Mouse (Mus musculus): ENCODE measurements around the gene Ube2g2. TPM values are rescaled to one million over a fixed set of nuclear protein-coding genes. Genes with fewer than 3 reads are reported as not detected.

Gene Ube2g2
- polyA plus RNA-seq, 1 experiment from 2014 or later: 50.9 TPM

GRCm38 (mm10) chr10:77583795-77584422 lies 38.2 kb upstream of the Ube2g2 start:
- Histone ChIP-seq H3K4me3 (ENCODE audit: low read depth, low read length) (no peak overlapping the region), H3K27me3 (ENCODE audit: insufficient read depth, low read length) (no peaks in the 10 kb centered on the region), H3K9me3 (ENCODE audit: low read depth, low read length) (no peaks in the 10 kb centered on the region), H3K4me2 (no peak overlapping the region; the same call in 1 of the 2 replicates), H3K27ac (ENCODE audit: low read depth) (no peak overlapping the region), H3K4me1 (ENCODE audit: insufficient read depth) (peaks cover 8% of the 10 kb centered on the region), H3K9ac (no peak overlapping the region), H3K36me3 (ENCODE audit: insufficient read depth) (peaks cover 15% of the 10 kb centered on the region; the same call in 1 of the 2 replicates)
- DNase-seq (no peak), ATAC-seq (ENCODE audit: insufficient read depth) (no peak)
- TF ChIP-seq CTCF (IDR thresholded peaks at IDR 0.05; ENCODE audit: low read depth): no peak
- 65% methylated on average over 10 of the region's 10 CpGs for WGBS

- no peak overlapping the region for H3K4me3 ChIP-seq (ENCODE audit: low read depth, low read length)
- no peak overlapping the region for H3K27ac ChIP-seq (ENCODE audit: low read depth)
- H3K9ac ChIP-seq: no peak overlapping the region
- ATAC-seq (ENCODE audit: insufficient read depth): no peak
- H3K36me3 ChIP-seq (ENCODE audit: insufficient read depth): peaks cover 41% of the 10 kb centered on the region
- peaks cover 3% of the 10 kb centered on the region for H3K4me1 ChIP-seq (ENCODE audit: insufficient read depth)
- H3K4me2 ChIP-seq: no peak overlapping the region
- TF ChIP-seq CTCF (IDR thresholded peaks at IDR 0.05; ENCODE audit: low read depth): no peak
- 83% methylated on average over 3 of the region's 3 CpGs for WGBS
- DNase-seq: no peak
- H3K9me3 ChIP-seq (ENCODE audit: low read depth, low read length): no peaks in the 10 kb centered on the region
- H3K27me3 ChIP-seq (ENCODE audit: insufficient read depth, low read length): no peaks in the 10 kb centered on the region
Measured at GRCm38 (mm10) chr10:77586637-77587036, 35.4 kb upstream of the Ube2g2 start.

- H3K9ac ChIP-seq: no peak overlapping the region
- H3K36me3 ChIP-seq (ENCODE audit: insufficient read depth): peaks cover 47% of the 10 kb centered on the region
Measured at GRCm38 (mm10) chr10:77587091-77587775, 34.8 kb upstream of the Ube2g2 start.

GRCm38 (mm10) chr10:77588036-77588435 lies 34.0 kb upstream of the Ube2g2 start:
- WGBS: 87% methylated on average over 2 of the region's 2 CpGs
- no peak overlapping the region; the same call in 1 of the 2 replicates for H3K9ac ChIP-seq
- no peak for TF ChIP-seq CTCF (IDR thresholded peaks at IDR 0.05; ENCODE audit: low read depth)
- no peak overlapping the region for H3K27ac ChIP-seq (ENCODE audit: low read depth)
- no peak for DNase-seq
- H3K9me3 ChIP-seq (ENCODE audit: low read depth, low read length): no peaks in the 10 kb centered on the region
- no peaks in the 10 kb centered on the region for H3K27me3 ChIP-seq (ENCODE audit: insufficient read depth, low read length)
- peaks cover 54% of the 10 kb centered on the region for H3K36me3 ChIP-seq (ENCODE audit: insufficient read depth)
- ATAC-seq (ENCODE audit: insufficient read depth): no peak
- no peaks in the 10 kb centered on the region; the same call in 1 of the 2 replicates for H3K4me1 ChIP-seq (ENCODE audit: insufficient read depth)
- H3K4me3 ChIP-seq (ENCODE audit: low read depth, low read length): no peak overlapping the region
- H3K4me2 ChIP-seq: no peak overlapping the region

More at GRCm38 (mm10) chr10:77587091-77587775, 34.8 kb upstream of the Ube2g2 start:
- 45% methylated on average over 6 of the region's 6 CpGs for WGBS
- Histone ChIP-seq H3K4me3 (ENCODE audit: low read depth, low read length) (no peak overlapping the region), H3K27me3 (ENCODE audit: insufficient read depth, low read length) (no peaks in the 10 kb centered on the region), H3K9me3 (ENCODE audit: low read depth, low read length) (no peaks in the 10 kb centered on the region), H3K27ac (ENCODE audit: low read depth) (no peak overlapping the region), H3K4me1 (ENCODE audit: insufficient read depth) (peaks cover 3% of the 10 kb centered on the region), H3K4me2 (no peak overlapping the region)
- ATAC-seq (ENCODE audit: insufficient read depth) (no peak), DNase-seq (no peak)
- TF ChIP-seq CTCF (IDR thresholded peaks at IDR 0.05; ENCODE audit: low read depth): no peak

GRCm38 (mm10) chr10:77589117-77589516 lies 33.0 kb upstream of the Ube2g2 start:
- H3K36me3 ChIP-seq (ENCODE audit: insufficient read depth): peaks cover 64% of the 10 kb centered on the region
- ATAC-seq (ENCODE audit: insufficient read depth) (no peak), DNase-seq (no peak)
- no peak overlapping the region for H3K9ac ChIP-seq
- H3K4me1 ChIP-seq (ENCODE audit: insufficient read depth): no peaks in the 10 kb centered on the region; the same call in 1 of the 2 replicates
- 77% methylated on average over 7 of the region's 7 CpGs for WGBS
- H3K4me2 ChIP-seq: no peak overlapping the region
- no peak for TF ChIP-seq CTCF (IDR thresholded peaks at IDR 0.05; ENCODE audit: low read depth)
- no peaks in the 10 kb centered on the region for H3K9me3 ChIP-seq (ENCODE audit: low read depth, low read length)
- H3K27me3 ChIP-seq (ENCODE audit: insufficient read depth, low read length): no peaks in the 10 kb centered on the region
- no peak overlapping the region for H3K4me3 ChIP-seq (ENCODE audit: low read depth, low read length)
- H3K27ac ChIP-seq (ENCODE audit: low read depth): no peak overlapping the region; the same call in 1 of the 2 replicates

GRCm38 (mm10) chr10:77589749-77590148 lies 32.3 kb upstream of the Ube2g2 start:
- no peak for TF ChIP-seq CTCF (IDR thresholded peaks at IDR 0.05; ENCODE audit: low read depth)
- WGBS: 52% methylated on average over 8 of the region's 8 CpGs
- Histone ChIP-seq H3K4me3 (ENCODE audit: low read depth, low read length) (no peak overlapping the region), H3K27me3 (ENCODE audit: insufficient read depth, low read length) (no peaks in the 10 kb centered on the region), H3K36me3 (ENCODE audit: insufficient read depth) (peaks cover 71% of the 10 kb centered on the region), H3K27ac (ENCODE audit: low read depth) (no peak overlapping the region), H3K9me3 (ENCODE audit: low read depth, low read length) (no peaks in the 10 kb centered on the region), H3K4me2 (no peak overlapping the region), H3K9ac (no peak overlapping the region), H3K4me1 (ENCODE audit: insufficient read depth) (no peaks in the 10 kb centered on the region; the same call in 1 of the 2 replicates)
- DNase-seq: peak; percentile 26
- ATAC-seq (ENCODE audit: insufficient read depth): peak; percentile 42; the same call in 1 of the 2 replicates

GRCm38 (mm10) chr10:77590812-77591211 lies 31.3 kb upstream of the Ube2g2 start:
- H3K9me3 ChIP-seq (ENCODE audit: low read depth, low read length): no peaks in the 10 kb centered on the region
- DNase-seq: peak; percentile 67
- no peak overlapping the region for H3K4me3 ChIP-seq (ENCODE audit: low read depth, low read length)
- WGBS: 46% methylated on average over 6 of the region's 6 CpGs
- H3K4me1 ChIP-seq (ENCODE audit: insufficient read depth): no peaks in the 10 kb centered on the region
- H3K4me2 ChIP-seq: no peak overlapping the region
- peaks cover 81% of the 10 kb centered on the region for H3K36me3 ChIP-seq (ENCODE audit: insufficient read depth)
- H3K27ac ChIP-seq (ENCODE audit: low read depth): no peak overlapping the region
- H3K9ac ChIP-seq: no peak overlapping the region
- peak; percentile 67 for ATAC-seq (ENCODE audit: insufficient read depth)
- no peaks in the 10 kb centered on the region for H3K27me3 ChIP-seq (ENCODE audit: insufficient read depth, low read length)
- peak; percentile 86 for TF ChIP-seq CTCF (IDR thresholded peaks at IDR 0.05; ENCODE audit: low read depth)
